Mouse (Mus musculus) mouse trophoblast stem cell (cell line): ENCODE data around the gene Tceal9.
"Not testable (repeated sequence)": the region's sequence is repeated elsewhere in the genome, so short reads cannot be mapped to it uniquely, and the experiment has no call there.

Experiments used
- in situ Hi-C, 2 experiments: fragments of 300-500 bp; cut with MseI, MboI; formaldehyde crosslinking; loops; 2 replicates in 1 of 2; 3 replicates in 1 of 2; pipeline ENCODE4 v1.15.1; 2025

Tceal9 gene

DNA sequence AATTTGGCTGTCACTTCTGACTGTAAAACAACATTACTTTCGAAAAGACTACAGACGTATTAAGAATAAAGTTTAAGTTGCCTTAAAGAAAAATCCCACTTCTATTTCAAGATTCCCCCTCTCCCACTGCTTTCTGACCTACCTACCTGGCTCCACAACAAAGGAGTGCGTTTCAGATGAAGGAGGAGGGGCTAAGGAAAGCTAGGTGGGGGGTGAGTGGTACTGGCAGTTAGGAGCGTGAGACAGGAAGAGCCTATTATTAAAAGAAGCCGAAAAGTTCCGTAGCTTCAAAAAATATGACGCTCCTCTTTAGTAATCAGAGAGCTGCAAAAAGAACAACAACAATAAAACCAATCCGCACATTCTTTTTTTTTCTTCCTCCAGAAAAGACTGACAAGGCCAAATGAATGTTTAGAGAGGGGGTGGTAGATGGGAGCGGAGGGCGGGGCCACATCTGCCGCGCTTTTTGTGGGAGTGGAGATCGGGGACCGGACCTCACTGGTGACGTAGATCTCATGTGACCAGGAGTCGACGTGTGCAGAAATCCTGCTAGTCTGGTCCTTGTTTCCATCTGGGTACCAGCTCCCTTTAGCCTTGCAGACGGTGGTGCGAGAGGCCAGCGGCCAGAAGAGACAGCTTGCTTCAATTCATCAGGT lies at the start of gene Tceal9:
TSS of gene Tceal9 (plus strand) at position 506 of the 656 bp plus-strand sequence.
- in situ Hi-C loops = loop anchor here in 1 of 2 experiments (10.0 kb wide), 1 partner anchor 70 kb away; no protein-coding TSS in a partner anchor

DNA sequence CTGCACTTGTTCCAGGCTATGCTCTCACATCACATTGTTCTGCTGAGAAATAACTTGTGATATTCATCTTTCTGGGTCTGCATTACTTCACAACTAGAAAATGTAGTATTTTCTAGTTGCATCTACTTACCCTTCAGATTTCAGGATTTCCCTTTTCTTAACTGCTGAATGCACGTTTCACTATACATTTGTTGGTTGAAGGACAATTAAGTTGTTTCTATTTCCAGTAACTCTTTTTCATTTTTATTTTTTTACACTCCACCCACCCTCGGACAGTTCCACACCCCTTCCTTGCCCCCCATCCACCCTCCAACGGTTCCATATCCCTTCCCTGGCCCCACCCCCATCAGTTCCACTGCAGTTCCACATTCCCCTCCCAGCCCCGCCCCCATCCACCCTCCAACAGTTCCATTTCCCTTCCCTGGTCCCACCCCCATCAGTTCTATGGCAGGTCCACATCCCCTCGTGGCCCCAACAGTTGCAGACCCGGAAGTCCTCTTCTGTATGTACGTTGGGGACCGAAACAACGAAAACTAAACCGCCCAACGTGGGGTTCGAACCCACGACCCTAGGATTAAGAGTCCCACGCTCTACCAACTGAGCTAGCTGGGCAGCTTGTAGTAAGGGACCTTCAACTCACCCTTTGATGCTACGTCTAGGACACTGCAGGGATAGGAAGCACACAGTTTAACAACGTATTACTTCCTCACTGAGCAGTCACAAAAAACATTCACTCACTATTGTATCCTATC lies 49.5 kb upstream of the Tceal9 start:
- in situ Hi-C loops = loop anchor here in 1 of 2 experiments (5.0 kb wide), 1 partner anchor 127 kb away; no protein-coding TSS in a partner anchor

DNA sequence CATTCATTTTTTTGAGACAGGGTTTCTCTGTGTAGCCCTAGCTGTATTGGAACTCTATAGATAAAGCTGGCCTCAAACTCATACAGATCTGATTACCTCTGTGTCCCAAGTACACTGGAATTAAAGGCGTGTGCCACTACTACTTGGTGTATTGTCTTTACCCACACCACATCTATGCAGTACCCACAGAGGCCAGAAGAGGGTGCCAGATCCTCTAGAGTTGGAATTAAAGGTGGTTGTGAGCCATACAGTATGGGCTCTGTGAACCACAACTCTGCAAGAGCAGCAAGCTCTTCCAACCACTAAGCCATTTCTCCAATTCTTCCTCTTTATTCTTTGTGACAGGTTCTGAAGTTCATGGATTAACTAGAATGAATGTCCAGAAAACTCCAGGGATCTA lies 48.0 kb upstream of the Tceal9 start:
- in situ Hi-C loops = loop anchor here in 1 of 2 experiments (5.0 kb wide), 1 partner anchor 125 kb away; no protein-coding TSS in a partner anchor

DNA sequence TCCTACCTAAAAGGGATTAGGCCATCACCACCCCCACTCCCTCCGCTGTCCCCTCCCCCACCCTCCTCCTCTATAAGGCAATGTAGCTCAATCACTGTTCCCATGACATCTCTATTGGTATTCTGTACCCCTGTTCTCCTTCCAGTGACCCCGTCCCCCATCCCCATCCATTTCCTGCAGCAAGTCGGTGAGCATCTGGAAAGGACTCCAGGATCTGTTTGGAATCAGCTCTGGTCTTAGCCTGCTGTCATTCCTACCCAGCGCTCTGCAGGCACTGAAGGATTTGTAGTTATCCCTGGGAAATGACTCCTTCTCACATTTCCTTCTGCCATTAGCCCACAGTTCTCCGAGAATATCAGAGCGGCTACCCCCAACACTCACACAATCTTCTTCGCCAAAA lies 41.6 kb upstream of the Tceal9 start:
- in situ Hi-C loops = loop anchor here in 1 of 2 experiments (10.0 kb wide), 1 partner anchor 112 kb away; no protein-coding TSS in a partner anchor

DNA sequence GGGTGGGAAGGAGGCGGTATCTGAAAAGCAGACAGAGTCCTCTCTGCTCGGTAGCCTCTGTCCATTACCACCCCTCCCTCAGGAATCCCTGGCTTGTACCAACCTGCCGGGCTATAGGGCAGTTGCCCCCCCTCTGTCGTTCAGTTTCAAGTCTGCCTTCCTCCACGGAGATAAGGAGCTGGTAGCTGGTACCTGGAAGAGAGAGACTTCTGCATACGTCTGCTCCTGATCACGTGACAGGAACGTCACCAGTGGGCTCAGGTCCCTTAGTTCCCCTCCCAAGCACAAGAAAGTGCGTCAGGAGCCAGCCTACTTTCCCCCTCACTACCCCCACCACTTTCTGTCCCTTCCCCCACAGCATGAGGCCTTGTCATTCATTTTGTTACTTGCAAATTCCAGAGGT lies 41.2 kb upstream of the Tceal9 start, which contains the start of gene Tceal5:
TSS of gene Tceal5 (minus strand) at position 213 of the 403 bp plus-strand sequence.
- in situ Hi-C loops = loop anchor here in 1 of 2 experiments (10.0 kb wide), 1 partner anchor 111 kb away; no protein-coding TSS in a partner anchor

DNA sequence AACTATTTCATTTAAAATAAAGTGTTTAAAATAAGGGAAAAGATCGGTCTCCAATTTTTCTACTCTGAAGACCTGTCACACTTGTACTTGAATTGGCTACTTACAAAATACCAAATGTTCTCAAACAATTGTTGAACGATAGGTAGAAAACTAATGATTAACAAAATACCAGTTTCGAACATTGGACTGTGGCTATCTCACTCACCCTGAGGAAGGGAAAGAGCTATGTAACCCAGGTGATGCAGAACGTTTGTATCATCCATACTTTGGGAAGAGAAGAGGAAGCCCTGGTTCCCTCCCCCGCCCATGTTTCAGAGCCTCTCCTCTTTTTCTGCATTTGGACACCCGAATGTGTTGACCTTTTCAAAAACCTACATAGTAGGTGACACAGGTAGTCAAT lies 40.5 kb upstream of the Tceal9 start:
- in situ Hi-C loops = loop anchor here in 1 of 2 experiments (10.0 kb wide), 1 partner anchor 110 kb away; no protein-coding TSS in a partner anchor

DNA sequence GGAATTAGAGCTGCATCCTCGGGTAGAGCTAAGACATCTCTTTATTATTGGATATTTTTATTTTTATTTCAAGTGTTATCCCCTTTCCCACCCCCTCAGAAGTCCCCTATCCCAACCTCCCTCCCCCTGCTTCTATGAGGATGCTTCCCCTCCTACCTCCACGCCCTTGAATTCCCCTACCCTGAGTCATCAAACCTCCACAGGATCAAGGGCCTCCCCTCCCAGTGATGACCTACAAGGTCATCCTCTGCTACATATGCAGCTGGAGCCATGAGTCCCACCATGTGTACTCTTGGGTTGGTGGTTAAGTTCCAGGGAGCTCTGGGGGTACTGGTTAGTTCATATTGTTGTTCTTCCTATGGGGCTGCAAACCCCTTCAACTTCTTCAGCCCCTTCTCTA lies 31.5 kb upstream of the Tceal9 start:
- in situ Hi-C loops = no loop called here

DNA sequence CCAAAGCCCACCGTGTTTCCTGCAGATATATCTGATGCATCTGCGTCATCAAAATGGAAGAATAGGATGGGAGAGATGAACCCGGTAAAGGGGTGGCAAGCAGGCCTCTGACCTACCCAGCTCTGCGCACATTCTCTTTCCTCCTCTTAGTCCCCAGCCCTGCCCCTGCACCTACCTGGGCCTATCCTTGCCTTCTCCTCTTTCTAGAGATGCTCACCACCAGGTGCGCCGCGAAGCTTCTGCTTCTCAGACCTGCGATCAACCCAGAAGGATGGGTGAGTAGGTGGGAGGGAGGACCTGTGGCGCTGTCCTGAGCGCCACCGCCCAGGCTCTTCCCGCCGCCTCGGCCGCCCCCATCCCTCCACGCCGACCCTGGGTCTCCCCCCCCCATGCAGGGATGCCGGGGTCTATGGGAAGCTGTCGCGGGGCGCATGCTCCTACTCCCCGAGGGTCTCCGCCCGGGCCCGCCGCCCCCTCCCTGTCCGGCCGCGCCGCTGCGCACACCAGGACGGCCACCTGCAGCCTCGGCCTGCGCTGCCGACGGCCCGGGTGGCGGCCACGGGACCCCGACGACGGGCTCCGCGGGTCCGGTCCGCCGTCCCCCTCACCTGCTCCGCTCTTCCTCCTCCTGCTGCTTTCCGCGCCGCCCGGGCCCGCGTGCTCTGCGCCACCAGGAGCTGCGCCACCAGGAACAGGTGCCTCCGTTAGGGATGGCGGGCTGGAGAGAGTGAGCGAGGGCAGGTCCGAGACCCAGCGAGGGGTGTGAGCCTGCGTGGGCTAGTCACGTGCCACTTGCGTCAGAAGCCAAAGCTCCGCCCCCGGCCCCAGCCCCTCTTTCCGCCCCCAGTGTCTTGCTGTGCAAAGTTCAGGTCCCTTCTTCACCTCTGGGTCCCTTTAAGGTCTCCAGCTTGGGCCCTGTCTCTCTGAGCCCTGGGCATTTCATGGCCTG lies 29.9 kb upstream of the Tceal9 start, which contains the start of the genes Tceal7 and Bex1:
TSS of gene Tceal7 (plus strand) at position 51 of the 949 bp plus-strand sequence.
TSS of gene Bex1 (minus strand) at position 785 of the 949 bp plus-strand sequence.
- in situ Hi-C loops = not testable (repeated sequence)

DNA sequence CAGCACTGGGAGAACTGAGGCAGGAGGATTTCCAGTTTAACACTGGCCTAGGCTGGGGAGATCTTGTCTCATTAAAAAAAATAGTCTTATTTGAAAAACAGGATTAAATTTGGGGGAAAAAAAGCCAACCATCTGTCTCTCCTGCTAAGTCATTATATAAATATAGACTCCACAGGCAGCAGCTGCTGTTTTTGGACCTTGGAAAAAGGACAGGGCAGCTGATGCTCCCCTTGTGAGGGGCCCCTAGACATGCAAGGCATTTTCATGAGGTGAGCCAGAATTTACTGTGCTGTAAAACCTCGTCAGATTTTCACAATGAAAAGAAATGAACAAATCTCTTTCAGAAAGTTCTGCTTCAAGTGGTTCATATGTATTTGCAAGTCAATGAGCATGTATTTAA lies 28.6 kb upstream of the Tceal9 start:
- in situ Hi-C loops = no loop called here

DNA sequence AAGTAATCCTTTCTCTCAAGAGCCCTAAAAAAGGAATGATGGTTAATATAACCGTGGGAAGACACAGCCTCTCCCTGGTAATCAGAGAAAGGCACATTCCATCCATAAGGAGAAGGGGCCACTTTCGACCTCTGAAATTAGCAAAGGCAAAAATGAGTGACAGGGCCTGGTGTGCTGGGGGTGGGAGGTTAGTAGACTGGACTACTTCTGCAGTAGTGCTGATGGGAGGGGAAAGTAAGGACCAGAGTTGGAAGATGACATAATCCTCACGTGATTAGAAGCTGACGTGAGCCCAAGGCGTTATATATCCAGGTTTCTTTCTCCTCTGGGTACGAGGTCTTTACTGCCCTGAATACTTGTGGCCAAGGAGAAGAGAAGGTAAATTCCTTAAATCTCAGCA lies 21.2 kb upstream of the Tceal9 start:
- in situ Hi-C loops = no loop called here

DNA sequence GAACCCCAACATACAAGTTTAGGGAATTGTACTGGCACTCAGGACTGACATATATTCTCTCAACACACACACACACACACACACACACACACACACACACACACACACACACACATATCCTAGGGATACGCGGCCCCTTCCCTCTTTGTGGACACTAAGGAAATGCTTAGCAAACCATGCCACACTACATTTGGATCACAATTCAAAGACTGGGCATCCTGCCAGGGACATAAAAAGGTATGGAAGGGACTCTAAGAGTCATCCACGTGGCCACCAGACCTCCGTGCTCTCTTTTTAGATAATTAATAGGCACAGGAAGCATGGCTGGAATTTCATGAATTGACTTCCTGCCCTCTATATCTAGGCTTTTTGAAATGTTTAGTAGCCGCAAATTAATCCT lies 17.1 kb upstream of the Tceal9 start:
- in situ Hi-C loops = no loop called here

DNA sequence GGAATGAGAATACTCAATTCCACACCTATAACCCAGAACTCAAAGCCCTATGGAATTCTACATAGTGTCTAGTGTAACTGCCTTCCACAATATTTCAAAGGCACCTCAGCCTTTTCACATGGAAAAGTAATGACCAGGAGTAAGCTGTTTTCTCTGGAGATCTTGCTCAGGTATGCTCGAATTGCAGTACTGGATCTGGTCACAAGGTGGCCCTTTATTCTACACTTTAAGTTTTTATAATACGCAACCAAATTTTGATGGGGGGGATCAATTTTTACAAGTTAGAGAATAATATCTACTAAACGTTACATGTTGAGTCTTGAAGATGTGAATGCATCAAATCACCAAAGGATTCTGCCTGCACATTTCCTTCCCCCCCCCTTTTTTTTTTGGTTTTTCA lies 6.8 kb upstream of the Tceal9 start:
- in situ Hi-C loops = no loop called here

DNA sequence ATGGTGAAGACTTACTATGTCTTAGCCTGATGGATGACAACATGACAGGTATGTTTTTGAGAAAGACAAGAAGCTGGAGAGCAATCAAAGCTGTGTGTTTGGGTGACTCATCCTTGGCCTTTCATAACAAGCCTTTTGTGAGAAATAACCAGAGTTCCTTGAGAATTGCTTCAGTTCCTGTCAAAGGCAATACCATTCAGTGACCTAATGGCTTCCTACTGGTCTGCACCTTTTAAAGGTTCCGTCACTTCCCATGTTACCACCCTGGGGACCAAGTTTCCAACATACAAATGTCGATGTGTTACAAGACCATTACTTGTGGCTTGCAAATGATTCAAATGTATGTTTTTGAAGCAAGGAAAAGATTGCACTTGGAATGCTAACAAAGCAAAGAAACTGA lies 1.7 kb upstream of the Tceal9 start:
- in situ Hi-C loops = loop anchor here in 1 of 2 experiments (10.0 kb wide), 1 partner anchor 72 kb away; no protein-coding TSS in a partner anchor

DNA sequence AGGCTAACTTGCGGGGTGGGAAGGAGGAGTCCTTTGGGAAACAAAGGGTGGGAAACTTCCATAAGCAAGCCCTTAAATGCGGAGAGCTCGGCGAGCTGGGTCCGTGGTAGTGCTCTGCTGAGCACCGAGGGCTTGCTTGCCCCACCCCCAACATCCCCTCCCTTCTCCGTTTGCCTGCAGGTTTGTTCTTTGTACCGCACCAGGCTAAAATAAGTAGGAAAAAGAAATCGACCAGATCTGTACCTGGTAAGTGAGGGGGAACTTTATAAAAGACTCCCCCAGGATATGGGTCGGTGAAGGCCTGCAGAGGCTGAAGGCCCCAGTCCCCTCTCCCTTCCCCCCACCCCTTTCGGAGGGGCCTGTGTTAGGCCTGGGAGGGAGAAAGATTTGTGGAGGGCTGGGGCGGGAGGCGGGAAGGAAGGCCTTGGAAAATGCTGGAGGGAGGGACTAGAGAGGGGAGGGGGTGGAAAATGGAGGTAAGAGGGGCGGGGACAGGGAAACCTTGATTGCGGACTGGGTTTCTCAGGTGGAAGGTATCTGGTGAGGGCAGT lies 717 bp downstream of the Tceal9 start:
- in situ Hi-C loops = loop anchor here in 1 of 2 experiments (10.0 kb wide), 1 partner anchor 69 kb away; no protein-coding TSS in a partner anchor

DNA sequence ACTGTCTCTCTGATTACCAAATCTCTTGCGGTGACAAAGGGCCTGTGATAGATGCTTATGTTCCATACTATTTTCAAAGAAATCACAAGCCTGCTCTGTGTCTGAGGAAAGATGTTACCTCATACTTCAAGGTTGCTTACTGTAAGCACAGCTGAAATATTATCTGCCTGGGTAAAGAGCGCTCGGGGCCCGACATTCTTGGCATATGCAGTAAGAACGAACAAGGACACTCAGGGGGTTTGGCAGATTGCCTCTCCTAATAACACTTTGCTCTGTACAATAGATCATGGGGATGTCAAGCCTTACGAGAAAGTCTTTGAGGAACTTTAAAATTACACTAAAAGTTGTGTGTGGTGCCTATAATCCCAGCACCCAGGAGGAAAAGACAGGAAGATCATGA lies 3.9 kb downstream of the Tceal9 start:
- in situ Hi-C loops = loop anchor here in 1 of 2 experiments (10.0 kb wide), 1 partner anchor 66 kb away; no protein-coding TSS in a partner anchor

DNA sequence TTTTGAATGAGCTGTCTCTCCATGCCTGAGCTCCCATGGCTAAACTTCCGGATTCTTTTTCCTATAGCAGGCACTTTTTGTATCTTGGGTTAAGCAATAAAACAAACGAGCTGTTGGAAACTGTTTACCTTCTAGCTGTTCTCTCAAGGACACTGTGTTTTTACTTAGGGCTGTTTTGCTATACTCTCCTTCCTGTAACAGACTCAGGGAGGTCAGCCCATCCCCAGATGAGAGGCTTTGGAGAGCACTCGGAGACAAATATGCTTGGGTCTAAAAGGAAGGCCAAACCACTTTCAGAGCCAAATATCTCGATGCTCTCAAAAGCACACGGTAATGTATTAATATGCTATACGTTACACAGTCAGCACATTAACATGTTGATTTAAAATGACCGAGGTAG lies 4.8 kb downstream of the Tceal9 start:
- in situ Hi-C loops = loop anchor here in 1 of 2 experiments (10.0 kb wide), 1 partner anchor 65 kb away; no protein-coding TSS in a partner anchor

DNA sequence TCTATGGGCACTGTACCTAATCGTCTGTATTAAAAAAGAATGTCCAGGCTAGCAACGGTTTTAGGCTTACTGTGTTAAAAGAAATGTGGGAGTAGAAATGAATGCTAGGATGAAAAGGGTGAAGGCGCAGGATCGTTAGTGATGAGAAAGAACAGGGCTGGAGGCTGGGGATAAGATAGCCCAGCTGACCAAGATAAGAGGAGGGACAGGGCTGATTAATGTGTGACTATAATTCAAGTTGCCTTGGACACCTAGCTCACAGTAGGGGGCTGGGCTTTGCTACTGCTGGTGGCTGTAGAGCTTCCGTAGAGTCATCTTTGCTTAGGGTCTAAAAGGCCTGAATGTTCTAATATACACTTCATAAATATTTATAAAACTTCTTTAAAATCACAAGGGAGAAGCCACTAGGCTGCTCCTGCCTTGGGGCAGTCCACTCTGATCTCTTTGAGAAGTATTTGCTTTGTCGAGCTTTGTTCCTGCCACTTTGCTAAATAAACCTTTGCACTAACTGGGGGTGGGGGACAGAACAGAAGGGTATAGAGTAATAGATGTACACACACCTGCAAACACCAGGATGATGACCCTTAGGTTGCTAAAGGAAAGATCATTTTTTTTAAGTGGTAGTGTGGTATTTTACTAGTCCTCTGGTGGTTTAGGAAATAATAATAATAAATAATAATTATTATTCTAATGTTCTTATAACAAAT lies 7.3 kb downstream of the Tceal9 start:
- in situ Hi-C loops = no loop called here

DNA sequence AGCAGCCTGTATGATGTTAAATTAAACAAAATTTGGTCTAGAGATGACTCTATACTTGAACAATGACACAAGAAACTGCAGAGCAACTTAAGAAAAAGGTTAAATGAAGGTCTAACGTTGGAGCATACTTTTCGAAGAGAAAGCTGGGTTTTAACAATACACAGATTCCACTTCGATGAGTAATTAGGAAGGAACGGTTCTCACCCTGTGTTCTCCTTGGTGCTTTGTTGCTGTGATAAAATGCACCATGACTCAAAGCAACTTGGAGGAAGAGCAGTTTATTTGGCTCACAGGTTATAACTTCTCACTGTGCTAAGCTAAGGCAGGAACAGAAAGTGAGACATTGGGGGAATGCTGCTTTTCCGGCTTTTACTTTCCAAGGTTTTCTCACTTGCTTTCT lies 22.8 kb downstream of the Tceal9 start:
- in situ Hi-C loops = no loop called here

DNA sequence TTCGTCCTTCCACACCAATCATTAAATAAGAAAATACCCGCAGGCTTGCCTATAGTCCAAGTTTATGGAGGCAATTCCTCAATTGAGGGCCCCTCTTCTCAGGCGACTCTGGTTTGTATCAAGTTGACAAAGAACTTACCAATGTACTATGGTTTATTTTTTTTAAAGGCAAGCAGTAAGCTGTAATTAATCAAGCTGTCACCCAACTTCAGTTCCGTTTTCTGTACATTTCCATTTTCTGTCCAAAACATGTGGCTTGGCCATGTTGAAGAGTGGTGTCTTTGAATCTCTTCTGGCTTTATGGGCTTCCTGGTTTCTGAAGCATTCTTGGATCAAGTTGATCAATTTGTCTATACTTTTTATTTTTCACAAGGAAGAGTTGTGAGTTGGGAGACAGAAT lies 23.3 kb downstream of the Tceal9 start:
- in situ Hi-C loops = no loop called here
